Mouse (Mus musculus): ENCODE data around the gene Abr.

The Abr gene

DNA sequence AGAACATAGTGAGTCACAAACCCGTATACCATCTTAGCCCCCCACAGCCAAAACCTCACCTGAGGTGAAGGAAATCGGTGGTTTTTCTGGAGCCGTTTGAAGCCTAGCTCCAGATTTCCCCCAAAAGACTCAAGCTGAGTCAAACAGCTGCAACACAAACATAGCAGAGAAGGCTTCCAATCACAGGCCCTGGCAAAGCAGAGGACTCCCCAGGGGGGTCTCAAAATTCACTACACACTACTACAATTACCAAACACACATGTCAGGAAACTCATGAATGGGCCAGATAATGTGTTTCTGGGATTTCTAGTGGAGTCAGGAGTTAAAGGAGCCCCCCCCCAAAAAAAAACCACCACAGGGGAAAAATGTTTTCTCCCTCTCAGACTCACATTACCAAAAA, 56.0 kb downstream of the Abr start:
- DNase-seq = no peak

DNA sequence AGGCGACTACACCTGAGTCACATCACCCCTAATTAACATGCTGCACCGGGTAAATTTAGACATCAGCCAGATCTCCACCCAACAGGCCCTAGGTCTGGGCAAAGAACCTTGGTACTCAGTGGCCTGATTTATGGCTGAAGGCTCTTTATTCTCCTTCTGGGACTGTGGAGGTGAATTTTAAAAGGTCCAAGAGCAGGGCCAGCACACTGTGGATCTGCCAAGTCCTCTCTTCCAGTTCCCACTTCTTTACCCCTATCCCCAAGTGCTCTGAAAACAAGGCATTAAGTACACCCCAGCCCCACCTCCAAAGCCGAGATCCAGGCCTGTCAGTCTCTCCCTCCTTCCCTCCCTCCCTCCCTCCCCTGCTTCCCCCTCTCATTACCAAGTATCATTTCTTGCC, 59.5 kb downstream of the Abr start:
- DNase-seq = no peak

DNA sequence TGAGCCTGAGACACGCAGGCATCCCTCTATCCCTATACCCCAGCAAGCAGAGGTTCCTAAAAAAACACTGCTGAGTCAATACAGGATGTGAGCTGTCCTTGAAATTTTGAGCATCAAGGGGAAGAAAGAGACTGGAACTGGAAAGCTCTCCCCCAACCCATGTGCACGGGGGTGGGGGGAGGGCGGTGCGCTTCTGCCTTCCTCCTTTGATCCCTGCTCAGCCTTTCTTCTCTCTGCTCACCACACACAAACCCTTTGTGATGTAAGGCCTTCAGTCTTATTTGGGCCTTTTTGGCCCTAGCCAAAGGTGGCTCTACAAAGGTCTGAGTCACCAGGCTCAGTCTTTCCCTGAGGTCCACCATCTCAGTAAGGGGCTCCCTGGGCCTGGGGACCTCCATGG, 59.9 kb downstream of the Abr start:
- no peak for DNase-seq

DNA sequence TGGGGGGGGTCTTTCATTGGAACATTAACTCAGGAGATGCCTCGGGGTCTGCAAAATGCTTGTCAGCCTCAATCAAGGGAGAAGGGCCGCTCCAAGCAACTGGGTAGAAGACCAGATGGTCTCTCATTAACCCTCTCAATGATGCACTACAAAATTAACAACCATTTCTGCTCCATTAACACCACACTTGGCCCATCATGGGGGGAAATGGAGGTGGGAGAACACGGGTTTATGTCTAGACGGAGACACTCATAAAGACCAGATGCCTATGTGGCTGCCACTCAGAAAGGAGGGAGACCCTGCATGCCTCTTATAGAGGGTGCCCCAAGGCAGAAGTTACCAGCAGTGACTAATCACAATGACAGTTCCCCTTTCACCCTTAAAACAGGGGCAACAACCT, 64.3 kb downstream of the Abr start:
- DNase-seq = no peak

DNA sequence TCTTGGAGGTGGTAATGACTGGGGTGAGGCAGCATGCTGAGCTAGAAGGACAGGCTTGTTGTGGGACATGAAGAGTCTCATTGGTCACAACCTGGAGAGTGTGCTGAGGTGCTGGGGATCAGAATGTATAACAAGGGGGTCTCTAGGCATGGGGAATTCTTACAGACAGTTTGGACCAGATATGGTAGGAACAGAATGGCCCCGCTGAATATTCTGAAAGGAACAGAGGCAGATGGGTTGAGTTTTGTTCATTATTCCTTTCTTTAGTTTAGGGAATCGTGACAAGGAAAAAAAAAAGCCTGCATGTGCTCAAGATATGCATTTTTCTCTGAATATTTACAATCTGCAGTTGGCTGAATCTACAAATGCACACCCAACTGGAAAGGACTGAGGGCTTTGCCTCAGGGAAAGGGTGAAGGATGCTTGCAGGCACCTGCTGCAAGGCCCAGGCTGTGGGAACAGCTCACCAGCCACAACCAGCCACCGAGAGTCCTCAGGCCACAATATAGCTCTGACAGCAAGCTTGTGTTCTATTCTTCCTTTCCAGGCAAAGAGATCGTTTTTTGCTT, 73.9 kb downstream of the Abr start:
- DNase-seq = no peak

DNA sequence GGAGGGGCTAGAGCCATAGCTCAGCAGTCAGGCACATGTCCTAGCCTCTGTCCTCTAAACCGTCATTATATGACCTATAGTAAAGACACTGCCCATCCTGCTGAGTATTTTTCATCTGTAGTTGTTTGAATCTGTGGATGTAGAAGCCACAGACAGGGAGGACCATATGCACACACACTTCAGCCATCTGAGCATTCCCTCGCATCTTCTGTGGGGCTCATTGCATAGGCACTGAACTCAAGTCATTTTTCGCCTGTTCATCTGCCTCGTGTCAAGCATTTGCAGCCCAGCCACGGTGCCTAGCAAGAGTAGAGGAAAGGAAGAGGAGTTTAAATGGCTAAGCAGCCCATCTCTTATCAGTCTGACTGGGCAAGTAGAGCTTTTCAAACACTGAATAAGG, 74.7 kb downstream of the Abr start:
- no peak for DNase-seq

DNA sequence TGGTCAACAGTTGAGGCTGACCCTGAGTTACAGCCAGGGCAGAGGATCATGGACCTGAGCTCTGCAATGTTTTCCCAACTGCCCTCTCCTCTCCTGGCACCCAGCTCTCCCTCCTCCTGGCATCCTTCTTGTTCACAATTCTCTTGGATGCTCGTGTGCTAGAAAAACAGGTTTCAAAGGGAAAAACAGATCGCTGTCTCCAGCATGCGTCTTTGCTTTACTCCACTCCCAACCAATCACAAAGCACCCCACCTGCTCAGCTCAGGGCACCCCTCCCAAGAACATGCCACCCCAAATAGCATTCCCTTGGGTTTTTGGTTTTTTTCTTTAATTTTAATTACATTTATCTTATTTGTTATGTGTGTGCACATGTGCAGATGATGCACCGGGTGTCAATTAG, 75.7 kb downstream of the Abr start:
- no peak for DNase-seq

DNA sequence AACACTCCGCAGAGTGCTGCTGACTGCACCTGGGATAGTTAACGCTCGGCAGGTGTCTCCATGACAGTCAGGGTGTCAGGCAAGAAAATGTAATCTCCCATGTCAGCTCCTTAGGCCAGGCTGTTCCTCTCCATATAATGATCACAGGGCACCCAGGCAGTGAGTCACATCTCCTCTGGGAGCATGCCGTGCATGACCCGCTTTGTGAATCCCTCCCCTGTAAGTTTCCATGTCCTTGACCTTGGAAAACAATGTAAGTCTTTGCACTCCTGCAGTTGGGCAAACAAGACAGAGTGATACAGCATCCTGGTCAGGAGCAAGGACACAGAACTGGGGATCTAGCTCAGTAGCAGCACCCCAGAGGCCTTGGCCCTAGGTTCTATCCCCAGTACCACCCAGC, 78.8 kb downstream of the Abr start:
- DNase-seq = no peak

DNA sequence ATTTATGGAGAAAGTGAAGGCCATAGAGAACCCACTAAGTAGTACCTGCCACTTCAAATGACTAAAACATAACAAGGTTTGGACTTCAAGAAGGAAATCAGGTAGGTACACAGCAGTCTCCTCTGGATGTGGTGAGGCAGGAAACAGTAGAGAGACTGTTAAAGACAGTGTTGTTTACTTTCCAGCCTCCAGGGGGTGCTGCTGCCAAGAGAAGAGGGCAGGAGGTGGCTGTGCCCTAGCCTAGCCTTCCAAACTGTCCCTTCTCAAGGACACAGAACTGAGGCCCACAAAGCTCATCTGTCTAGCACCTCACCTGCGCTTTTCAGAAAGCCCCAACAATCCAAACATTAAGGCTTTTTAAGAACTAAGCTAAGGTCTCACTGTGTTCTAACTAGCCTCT, 81.1 kb downstream of the Abr start:
- peak; percentile 43 to 55 for DNase-seq

DNA sequence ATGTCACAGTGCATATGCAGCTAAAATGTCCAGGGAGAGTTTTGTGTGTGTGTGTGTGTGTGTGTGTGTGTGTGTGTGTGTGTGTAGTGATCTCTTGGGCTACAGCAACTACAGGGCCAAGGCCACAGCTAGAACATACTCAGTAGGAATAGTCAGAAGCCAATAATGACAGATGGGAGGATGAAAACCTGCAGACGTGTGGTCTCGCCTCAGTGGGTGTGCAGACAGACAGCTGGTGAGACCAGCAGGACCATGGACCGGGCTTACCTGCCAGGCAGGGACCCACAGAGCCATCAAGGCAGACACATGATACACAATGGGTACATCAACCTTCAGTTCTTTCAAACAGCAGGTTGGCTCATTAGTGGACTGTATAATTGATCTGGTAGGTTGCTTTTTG, 84.7 kb downstream of the Abr start:
- DNase-seq = no peak

DNA sequence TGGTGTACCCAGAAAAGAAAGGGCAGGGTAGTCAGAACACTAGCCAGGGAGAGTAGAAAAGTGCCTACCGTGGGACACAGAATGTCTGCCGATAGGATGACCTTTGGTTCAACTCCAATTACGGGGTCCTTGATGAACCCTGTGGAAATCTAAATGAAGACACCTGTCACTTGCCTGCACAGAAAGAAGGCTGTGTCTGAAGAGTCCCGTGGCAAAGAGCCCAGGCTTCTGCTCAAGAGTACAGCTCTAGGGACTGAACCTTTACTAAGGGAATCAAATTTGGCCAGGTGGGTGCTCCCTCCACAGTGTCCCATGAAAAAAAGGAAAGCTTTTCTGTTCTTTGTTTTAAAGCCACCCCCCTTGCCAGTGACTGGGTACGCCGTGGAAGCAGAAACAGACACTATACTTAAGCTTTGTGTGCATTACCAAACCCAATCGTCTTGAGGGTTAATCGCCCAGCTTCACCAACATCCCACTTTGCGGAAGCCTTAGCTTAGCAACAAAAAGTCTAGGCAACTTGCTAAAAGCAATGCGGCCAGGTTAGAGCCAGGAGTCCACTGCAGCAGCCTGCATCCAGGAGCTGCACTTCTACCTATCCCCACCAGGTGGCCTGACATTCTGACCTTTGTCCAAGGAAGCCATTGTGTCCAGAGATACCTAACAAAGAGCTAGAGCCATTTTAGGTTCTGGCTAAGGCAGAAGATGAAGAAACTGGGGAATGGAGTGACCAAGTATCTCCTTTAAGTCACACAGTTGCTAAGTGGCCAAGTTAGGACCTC, 85.3 kb downstream of the Abr start:
- DNase-seq = peak; percentile 18 to 22

DNA sequence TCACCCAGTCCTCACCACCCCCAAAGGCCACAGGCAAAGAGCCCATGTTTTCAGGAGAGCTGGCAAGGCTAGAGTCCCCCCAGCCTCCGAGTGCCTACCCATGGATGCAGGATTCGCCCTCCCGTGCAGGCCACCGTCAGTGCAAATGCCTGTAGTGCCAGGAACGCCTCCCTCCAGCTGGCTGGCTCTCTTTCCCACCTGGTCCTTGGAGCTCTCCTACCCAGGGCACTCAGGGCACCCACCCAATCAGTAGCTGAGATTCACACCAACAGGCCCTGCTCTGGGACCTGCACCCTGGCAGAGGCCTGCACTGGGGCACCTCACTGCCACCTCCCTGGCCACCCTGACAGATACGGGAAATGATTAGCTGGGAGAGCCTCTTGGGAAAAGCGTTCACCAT, 90.1 kb downstream of the Abr start:
- DNase-seq = no peak

DNA sequence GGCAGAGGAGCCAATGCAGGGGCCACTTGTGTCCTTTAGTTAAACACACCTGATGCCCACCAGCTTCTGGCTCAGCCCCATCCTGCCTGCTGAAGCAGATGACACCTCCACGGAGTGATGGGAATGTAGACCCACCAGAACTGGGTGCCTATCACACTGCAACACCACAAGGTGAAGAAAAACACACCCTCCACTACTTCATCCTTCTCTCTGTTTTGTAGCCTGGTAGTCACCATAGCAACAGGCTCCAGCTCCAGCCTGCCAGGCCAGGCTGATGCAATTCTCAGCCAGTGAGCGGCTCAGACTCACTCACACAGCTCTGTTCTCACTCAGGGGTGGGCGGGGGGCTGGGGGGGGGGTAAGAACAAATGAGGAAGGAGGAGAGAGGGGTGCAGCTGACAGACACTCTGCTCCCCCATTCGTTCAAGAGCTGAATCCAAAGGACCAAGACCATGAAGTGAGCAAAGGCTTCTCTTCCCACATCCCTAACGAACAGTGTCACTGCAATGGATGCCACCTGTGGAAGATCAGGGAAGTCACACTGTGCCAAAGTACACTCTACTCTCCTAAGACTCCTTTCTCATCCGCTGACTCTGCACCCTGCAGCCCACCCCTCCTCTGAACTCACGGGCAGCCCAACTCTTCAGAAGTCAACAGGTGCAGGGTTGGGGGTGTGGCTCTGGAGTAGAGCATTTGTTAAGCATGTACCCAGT, 91.0 kb downstream of the Abr start:
- no peak for DNase-seq

DNA sequence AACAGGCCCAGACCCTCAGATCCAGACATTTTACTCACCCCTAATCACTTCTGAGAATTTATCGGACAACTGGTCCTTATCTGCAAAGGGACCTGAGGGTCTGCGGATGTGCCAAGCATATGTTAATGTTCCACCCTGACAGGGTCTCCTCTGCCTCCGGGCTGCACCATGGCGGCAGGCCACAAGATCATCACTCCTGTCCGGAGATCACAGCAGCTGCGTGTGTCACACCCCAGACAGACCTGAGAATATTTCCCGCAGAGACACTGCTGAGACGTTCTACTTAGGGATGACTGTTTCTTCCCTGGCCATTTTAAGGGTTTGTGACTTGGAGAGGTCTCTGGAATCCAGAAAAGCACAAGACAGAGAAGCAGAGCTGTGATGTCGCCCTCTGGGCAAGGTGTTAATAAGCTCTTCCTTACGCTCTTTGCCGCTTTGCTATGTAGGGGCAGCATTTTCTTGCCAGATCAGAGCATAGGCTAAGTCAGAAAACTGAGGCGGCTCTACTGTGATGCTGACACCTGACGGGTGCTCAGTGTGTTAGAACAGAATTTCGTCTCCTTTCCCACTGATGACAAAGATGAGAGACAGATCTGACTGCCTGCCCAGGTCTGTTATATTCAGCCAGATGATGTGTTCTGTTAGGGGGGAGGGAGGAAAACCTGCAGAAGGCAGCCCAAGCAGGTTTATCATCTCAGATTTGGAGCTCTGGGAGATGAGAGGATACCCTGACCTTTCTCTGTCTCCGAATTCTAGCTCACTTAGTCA, 91.8 kb downstream of the Abr start:
- DNase-seq = no peak

DNA sequence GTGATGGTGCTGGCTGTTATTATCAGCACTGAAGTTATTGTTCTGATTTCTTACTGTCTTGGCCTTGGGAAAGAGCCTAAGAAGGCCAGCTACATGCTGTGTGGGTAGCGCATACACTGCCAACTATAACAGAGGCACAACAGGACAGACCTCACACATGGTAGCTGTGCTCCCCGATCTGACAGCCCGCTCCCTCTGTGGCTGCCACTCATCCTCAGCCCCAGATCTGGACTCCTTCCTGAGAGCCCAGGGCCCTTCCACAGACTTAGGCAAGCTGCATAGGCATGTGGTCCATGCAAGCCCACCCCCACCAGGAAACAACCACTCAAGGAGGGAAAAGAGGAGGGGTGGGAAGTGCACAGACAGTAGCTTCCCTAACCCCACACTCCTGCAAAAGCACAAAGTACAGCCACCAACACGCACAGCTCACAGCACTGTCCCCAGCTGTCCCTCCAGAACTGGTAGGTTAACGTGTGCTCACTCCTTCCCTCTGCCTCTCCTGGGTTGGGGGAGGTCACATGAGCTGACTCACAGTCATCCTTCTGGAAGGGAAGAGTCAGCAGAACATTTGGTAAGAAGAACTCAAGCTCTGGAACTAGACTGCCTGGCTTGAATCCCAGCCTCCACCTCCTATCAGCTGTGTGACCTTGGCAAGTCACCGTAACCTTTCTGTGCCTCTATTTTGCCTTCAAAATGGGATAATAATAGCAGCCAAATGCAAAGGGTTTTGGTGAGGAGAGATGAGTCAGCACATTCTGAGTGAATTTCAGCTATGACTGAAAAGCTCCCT, 92.6 kb downstream of the Abr start:
- DNase-seq = no peak

DNA sequence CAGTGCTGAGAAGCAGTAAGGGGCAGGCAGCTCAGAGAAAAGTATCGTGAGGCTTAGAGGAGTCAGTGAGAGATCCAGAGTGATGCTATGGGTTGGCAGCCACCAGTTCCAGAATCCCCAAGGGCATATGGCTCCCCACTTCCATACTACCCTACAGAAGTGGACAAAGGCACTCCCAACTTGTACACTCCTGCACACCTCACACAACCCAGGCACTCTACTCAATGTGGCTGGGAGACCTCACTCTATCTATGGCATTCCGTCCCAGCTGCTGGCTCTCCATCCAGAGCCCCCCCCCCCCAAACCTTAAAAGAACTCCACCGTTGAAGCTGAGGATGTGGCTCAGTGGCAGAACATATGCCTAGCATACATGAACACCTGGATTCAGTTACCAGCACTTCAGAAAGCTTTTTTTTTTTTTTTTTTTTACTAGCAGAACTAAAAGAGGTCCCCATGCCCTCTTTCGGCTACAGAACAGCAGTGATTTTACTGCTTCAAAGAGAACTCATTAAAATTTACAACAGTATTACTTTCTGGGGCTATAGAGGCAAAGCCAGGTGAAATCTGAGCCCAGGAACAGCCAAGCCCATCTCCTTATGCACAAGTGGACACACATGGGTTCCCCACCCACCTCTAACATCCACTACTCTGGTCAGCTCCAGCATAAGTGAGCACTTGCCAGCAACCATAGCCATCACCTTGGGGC, 96.3 kb downstream of the Abr start:
- no peak for DNase-seq

DNA sequence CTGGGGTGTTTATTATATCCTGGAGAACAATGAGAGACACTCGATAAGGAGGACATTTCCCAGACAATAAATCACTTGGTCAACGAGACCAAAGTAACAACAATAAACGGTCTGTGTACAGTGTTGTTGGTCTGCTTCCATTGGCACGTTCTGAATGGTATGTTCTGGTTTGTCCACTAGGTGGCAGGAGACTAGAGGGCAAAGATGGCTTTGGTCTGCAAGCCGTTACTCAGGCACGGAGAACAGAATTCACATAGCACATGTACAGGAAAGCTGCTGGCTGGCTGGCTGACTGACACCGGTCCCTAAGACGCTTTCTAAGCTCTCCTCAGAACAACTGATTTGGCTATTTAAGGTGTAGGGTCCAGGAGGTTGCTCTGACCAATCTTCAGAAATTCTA, 97.2 kb downstream of the Abr start:
- DNase-seq = peak; percentile 38 to 39

DNA sequence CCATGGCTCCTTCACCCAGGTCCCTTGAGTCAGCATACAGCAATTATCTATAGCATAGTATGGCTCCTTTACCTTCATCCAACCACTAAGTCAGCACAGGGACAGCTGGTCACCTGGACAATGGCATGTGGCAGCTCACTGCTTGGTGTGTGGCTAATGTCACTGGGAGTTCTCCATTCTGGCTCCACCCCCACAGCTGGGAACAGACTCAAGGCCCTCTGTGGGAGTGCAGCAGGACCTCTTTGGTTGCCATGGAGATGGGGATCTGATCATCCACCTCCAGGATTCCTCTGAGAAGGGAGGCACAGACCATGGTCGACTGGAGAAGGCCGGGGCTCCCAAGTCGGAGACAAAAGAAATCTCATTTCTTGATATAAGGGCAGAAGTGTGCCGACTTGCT, 98.8 kb downstream of the Abr start:
- DNase-seq = no peak

DNA sequence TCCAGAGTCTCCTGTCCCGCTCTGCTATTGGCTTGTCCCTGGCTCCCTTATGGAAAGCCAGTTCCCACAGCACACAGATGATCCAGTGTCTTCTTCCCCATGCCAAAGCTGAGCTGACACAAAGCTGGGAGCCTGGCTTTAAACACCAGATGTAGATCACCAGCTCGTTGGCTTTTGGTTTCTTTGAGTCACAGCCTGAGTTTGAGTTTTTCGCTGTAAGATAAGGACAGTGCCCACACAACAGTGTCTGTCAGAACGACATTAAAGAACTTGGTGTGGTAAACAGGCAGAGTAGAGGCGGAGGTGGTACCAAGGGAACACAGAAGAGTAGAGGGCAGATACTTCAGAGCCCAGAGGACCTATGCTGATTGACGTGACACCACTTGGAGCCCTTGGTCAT, 101.2 kb downstream of the Abr start:
- no peak for DNase-seq

DNA sequence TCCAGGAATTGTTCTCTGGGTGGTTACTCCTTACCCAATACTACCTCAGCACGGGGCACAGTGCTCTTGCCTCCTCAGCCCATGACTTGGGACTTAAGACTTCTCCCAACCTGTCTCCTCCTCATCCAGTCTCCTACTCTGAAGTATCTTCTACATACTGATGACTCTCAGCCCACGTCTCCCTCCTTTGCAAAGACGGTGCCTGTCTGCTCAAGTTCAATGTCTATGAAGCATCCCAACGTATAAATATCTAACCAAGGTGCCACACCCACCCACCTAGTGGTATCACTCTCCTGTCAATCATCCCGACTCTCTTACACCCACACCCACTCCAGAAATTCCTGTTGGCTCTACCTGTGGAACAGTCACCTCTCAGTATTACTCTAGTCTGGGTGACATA, 103.5 kb downstream of the Abr start:
- no peak for DNase-seq

DNA sequence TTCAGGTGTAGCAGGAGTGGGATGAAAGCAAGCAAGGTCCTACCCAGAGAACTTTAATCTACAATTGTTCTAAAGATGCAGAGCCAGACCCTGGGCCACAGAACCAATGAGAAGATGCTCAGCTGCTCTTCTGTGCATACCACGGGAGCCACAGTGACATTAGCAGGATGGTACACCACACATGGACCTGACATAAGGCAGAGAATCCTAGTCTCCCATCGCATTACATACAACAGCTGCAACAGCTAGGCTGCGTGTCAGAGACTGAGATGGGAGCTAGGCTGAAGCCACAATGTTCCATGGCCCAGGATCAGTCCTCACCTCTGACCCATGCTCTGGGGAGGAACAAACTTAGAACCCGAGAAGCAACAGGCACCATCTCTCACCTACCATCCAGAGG, 104.0 kb downstream of the Abr start:
- no peak for DNase-seq

DNA sequence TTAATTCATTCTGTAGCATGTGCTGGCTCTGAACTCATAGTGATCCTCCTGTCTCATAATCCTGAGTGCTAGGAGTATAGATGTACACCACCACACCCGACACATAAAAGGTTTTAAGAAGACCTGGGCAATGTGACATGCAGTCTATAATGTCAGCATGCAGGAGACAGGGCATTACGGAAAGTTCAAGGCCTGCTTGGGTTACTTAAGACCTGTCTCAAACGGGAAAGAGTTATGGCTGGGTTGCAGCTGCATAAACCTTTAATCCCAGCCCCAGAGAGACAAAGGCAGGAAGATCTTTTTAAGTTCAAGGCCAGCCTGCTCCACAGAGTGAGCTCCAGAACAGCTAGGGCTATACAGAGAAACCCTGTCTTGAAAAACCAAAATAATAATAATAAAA, 105.2 kb downstream of the Abr start:
- no peak for DNase-seq
